Mouse (Mus musculus): ENCODE data around the gene Gpr18. TPM values are rescaled to one million over a fixed set of nuclear protein-coding genes. Genes with fewer than 3 reads are reported as not detected.
"Not testable (repeated sequence)": the region's sequence is repeated elsewhere in the genome, so short reads cannot be mapped to it uniquely, and the experiment has no call there.

The Gpr18 gene
- polyA plus RNA-seq, 1 experiment = not detected

- TF ChIP-seq POLR2A (IDR thresholded peaks at IDR 0.05; ENCODE audit: borderline replicate concordance, extremely low read depth, insufficient read depth, insufficient read length, poor library complexity, severe bottlenecking) (no peak), CTCF (IDR thresholded peaks at IDR 0.05; ENCODE audit: borderline replicate concordance, extremely low read depth, insufficient read depth, insufficient read length) (no peak)
- DNase-seq (ENCODE audit: low read depth) = no peak
These were observed 36.7 kb downstream of the Gpr18 start for GRCm38 (mm10) chr14:121878859-121879206.

GRCm38 (mm10) chr14:121878176-121878858, 37.3 kb downstream of the Gpr18 start, which contains the start of gene Ubac2:
Ubac2 (plus strand) TSS chr14:121878620.
- TF ChIP-seq POLR2A (IDR thresholded peaks at IDR 0.05; ENCODE audit: borderline replicate concordance, extremely low read depth, insufficient read depth, insufficient read length, poor library complexity, severe bottlenecking) (peak; percentile 56; the same call in 1 of the 2 replicates), CTCF (IDR thresholded peaks at IDR 0.05; ENCODE audit: borderline replicate concordance, extremely low read depth, insufficient read depth, insufficient read length) (no peak)
- DNase-seq (ENCODE audit: low read depth) = peak; percentile 99

GRCm38 (mm10) chr14:121877640-121878039, 37.9 kb downstream of the Gpr18 start:
- DNase-seq (ENCODE audit: low read depth) = peak; percentile 3
- no peak for TF ChIP-seq CTCF (IDR thresholded peaks at IDR 0.05; ENCODE audit: borderline replicate concordance, extremely low read depth, insufficient read depth, insufficient read length)

GRCm38 (mm10) chr14:121876860-121877259, 38.7 kb downstream of the Gpr18 start:
- no peak for DNase-seq (ENCODE audit: low read depth)
- TF ChIP-seq CTCF (IDR thresholded peaks at IDR 0.05; ENCODE audit: borderline replicate concordance, extremely low read depth, insufficient read depth, insufficient read length) (no peak), POLR2A (IDR thresholded peaks at IDR 0.05; ENCODE audit: borderline replicate concordance, extremely low read depth, insufficient read depth, insufficient read length, poor library complexity, severe bottlenecking) (no peak)

- DNase-seq (ENCODE audit: low read depth) = not testable (repeated sequence)
These were observed 39.4 kb downstream of the Gpr18 start for GRCm38 (mm10) chr14:121876190-121876589.

DNA sequence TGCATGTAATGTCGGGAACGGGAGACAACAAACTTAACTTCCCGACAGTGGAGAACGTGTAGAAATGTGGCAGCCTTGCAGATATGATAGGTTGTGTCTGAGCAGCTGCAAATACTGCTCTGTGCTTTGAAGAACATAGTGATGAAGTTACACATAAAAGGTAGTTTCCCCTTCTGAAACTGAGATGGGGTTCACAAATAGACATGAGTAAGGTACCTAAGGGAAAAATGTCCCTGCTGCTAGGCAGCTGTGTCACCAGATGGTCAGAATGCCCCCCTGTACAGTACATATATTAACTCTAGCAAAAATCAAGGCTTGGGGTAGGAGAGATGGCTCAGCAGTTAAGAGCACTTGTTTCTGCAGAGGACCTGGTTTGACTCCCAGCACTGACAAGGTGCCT, 41.9 kb downstream of the Gpr18 start:
- no peak for TF ChIP-seq POLR2A (IDR thresholded peaks at IDR 0.05; ENCODE audit: borderline replicate concordance, extremely low read depth, insufficient read depth, insufficient read length, poor library complexity, severe bottlenecking)
- TF ChIP-seq CTCF (IDR thresholded peaks at IDR 0.05; ENCODE audit: borderline replicate concordance, extremely low read depth, insufficient read depth, insufficient read length) = no peak
- no peak for DNase-seq (ENCODE audit: low read depth)

DNA sequence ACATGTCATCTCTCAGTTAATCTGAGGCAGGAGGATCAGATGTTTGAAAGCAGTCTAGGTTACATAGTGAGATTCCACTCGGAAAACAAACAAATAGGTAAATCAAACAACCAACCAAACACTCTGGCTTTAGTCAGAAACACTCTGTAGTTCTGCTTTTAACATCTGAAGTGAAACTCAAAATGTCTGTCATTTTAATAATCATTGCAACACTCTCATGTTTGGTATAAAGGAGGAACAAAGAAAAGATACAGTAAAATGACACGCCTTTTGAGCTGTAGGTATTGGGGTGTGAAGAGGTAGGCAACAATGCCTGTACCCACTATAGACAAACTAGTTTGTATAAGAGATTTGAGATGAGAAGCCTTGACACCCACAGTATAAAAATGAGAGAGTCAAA, 42.4 kb downstream of the Gpr18 start:
- TF ChIP-seq POLR2A (IDR thresholded peaks at IDR 0.05; ENCODE audit: borderline replicate concordance, extremely low read depth, insufficient read depth, insufficient read length, poor library complexity, severe bottlenecking) (no peak), CTCF (IDR thresholded peaks at IDR 0.05; ENCODE audit: borderline replicate concordance, extremely low read depth, insufficient read depth, insufficient read length) (no peak)

DNA sequence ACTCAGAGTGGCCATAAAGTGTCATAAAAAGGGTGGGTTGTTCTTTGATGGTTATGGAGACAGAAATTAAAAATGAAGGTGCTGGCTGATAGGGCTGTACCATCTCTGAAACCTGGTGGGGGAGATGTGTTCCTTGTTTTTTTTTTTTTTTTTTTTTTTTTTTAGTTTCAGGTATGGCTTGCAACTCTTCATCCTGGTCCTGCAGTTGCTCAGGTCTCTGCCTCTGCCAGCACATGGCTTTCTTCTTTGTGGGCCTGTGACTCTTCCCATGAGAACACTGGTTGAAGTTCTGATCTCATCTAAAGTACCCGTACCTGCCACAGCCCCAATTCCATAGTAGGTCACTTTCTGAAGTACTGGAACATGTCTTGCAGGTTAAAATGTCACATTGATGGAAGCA, 42.8 kb downstream of the Gpr18 start:
- DNase-seq (ENCODE audit: low read depth) = no peak
- no peak for TF ChIP-seq CTCF (IDR thresholded peaks at IDR 0.05; ENCODE audit: borderline replicate concordance, extremely low read depth, insufficient read depth, insufficient read length)
- TF ChIP-seq POLR2A (IDR thresholded peaks at IDR 0.05; ENCODE audit: borderline replicate concordance, extremely low read depth, insufficient read depth, insufficient read length, poor library complexity, severe bottlenecking) = no peak

More for the DNA sequence above, 42.4 kb downstream of the Gpr18 start:
- no peak for DNase-seq (ENCODE audit: low read depth)

- peak; percentile 21 for DNase-seq (ENCODE audit: low read depth)
- TF ChIP-seq CTCF (IDR thresholded peaks at IDR 0.05; ENCODE audit: borderline replicate concordance, extremely low read depth, insufficient read depth, insufficient read length) (no peak), POLR2A (IDR thresholded peaks at IDR 0.05; ENCODE audit: borderline replicate concordance, extremely low read depth, insufficient read depth, insufficient read length, poor library complexity, severe bottlenecking) (no peak)
These were observed 46.5 kb downstream of the Gpr18 start for GRCm38 (mm10) chr14:121869111-121869510.

DNA sequence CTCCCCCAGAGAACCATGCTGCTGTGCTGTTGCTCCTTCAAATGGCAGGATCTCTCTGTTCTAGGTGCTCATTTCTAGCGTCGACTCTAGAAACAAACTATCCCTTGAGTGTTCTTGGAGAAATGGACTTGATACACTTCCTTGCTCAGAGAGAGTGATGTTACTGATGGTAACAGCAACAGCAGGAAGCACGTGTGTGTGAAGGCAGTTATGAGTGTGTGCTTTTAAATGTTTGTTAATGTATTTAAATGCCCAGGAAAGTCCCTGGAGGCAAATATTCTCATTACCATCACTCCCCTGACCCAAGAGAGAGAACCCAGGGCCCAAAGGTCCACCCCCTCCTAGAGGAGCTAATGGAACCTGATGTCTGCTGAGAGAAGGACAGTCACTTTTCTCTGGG, 49.0 kb downstream of the Gpr18 start:
- TF ChIP-seq CTCF (IDR thresholded peaks at IDR 0.05; ENCODE audit: borderline replicate concordance, extremely low read depth, insufficient read depth, insufficient read length) (no peak), POLR2A (IDR thresholded peaks at IDR 0.05; ENCODE audit: borderline replicate concordance, extremely low read depth, insufficient read depth, insufficient read length, poor library complexity, severe bottlenecking) (no peak)
- no peak for DNase-seq (ENCODE audit: low read depth)

DNA sequence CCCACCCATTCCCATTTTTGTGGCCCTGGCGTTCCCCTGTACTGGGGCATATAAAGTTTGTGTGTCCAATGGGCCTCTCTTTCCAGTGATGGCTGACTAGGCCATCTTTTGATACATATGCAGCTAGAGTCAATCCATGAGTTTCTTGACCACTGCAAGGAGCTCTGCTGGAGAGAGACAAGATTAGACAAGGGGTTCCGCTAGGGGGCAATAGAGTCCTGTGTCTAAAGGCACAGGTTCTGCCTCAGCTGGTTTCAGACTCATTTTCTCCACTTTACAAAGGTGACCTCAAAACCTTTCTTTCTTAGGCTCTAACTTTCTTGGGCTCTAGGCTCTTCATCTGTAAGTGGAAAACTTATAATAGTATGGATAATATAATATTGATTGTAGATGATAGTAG, 50.4 kb downstream of the Gpr18 start:
- peak; percentile 75 for DNase-seq (ENCODE audit: low read depth)
- peak; percentile 71; the same call in 1 of the 2 replicates for TF ChIP-seq CTCF (IDR thresholded peaks at IDR 0.05; ENCODE audit: borderline replicate concordance, extremely low read depth, insufficient read depth, insufficient read length)

Other genes starting within 250 kb of the Gpr18 start
- 23.3 and 30.3 TPM in 2 replicates for gene Dock9, start 117.9 kb downstream of the Gpr18 start, polyA plus RNA-seq (2012; rRNA removed)
- 39.4 and 42.3 TPM in 2 replicates for gene Ubac2, start 37.2 kb downstream of the Gpr18 start, polyA plus RNA-seq (2012; rRNA removed)
- gene Gpr183, start 49.4 kb upstream of the Gpr18 start, polyA plus RNA-seq (2012; rRNA removed) = 0.44 and 0.52 TPM in 2 replicates
- gene Timm8a2, start 118.9 kb upstream of the Gpr18 start, polyA plus RNA-seq (2012; rRNA removed) = 0.18 and 0.22 TPM in 2 replicates
- 64.7 and 85.3 TPM in 2 replicates for gene Tm9sf2, start 191.3 kb upstream of the Gpr18 start, polyA plus RNA-seq (2012; rRNA removed)

Data from brain, embryonic 14.5 days (tissue).